Mouse (Mus musculus): ENCODE data around the gene Thrb. TPM values are rescaled to one million over a fixed set of nuclear protein-coding genes. Genes with fewer than 3 reads are reported as not detected.

Gene Thrb
- polyA plus RNA-seq, 1 experiment from 2014 or later, result 0.53 TPM

GRCm38 (mm10) chr14:17811051-17811450 is 151.0 kb downstream of the Thrb start:
- no peaks in the 10 kb centered on the region for H3K9me3 ChIP-seq
- WGBS, result 74% methylated on average over 4 of the region's 4 CpGs
- no peaks in the 10 kb centered on the region for H3K36me3 ChIP-seq
- no peak overlapping the region for H3K4me3 ChIP-seq
- H3K4me1 ChIP-seq (replicated peaks), result no peaks in the 10 kb centered on the region
- H3K27me3 ChIP-seq, result no peaks in the 10 kb centered on the region
- no peak overlapping the region for H3K27ac ChIP-seq (replicated peaks)
- no peak overlapping the region for H3K4me2 ChIP-seq
- ATAC-seq (ENCODE audit: low read depth), result no peak
- H3K9ac ChIP-seq, result no peak overlapping the region

GRCm38 (mm10) chr14:17812414-17812813 is 152.4 kb downstream of the Thrb start:
- WGBS, result 78% methylated on average over 5 of the region's 5 CpGs
- no peak overlapping the region for H3K9ac ChIP-seq
- no peaks in the 10 kb centered on the region for H3K4me1 ChIP-seq (replicated peaks)
- H3K27me3 ChIP-seq, result no peaks in the 10 kb centered on the region
- no peak overlapping the region for H3K27ac ChIP-seq (replicated peaks)
- no peak overlapping the region for H3K4me2 ChIP-seq
- no peak for ATAC-seq (ENCODE audit: low read depth)
- H3K4me3 ChIP-seq, result no peak overlapping the region
- H3K9me3 ChIP-seq, result no peaks in the 10 kb centered on the region
- no peaks in the 10 kb centered on the region for H3K36me3 ChIP-seq

DNA sequence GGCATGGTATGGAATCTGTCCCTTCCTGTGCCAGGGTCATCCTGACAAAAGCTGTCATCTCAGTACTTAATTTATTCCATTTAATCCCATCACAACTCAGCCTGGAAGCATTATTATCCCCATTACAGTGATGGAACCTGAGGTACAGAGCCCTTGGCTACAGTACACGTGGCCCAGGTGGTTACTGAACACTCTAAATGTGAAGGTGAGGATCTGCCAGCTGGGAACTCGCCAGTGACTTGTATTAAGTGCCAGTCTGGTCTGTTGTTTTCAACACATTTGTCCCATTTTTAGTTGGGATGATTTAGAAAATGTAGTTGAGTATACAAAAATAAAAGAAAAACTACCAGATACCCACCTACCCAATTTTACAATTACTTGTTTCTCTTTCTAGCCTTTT is 155.0 kb downstream of the Thrb start:
- Histone ChIP-seq H3K4me1 (replicated peaks) (no peaks in the 10 kb centered on the region), H3K4me2 (no peak overlapping the region), H3K4me3 (no peak overlapping the region), H3K27me3 (no peaks in the 10 kb centered on the region), H3K9ac (no peak overlapping the region), H3K36me3 (no peaks in the 10 kb centered on the region), H3K9me3 (no peaks in the 10 kb centered on the region), H3K27ac (replicated peaks) (no peak overlapping the region)
- no peak for ATAC-seq (ENCODE audit: low read depth)
- WGBS, result 67% methylated on average over 2 of the region's 2 CpGs

- H3K4me2 ChIP-seq, result no peak overlapping the region
- no peaks in the 10 kb centered on the region for H3K9me3 ChIP-seq
- H3K27ac ChIP-seq (replicated peaks), result no peak overlapping the region
- H3K36me3 ChIP-seq, result no peaks in the 10 kb centered on the region
- H3K9ac ChIP-seq, result no peak overlapping the region
- no peak for ATAC-seq (ENCODE audit: low read depth)
- H3K4me3 ChIP-seq, result no peak overlapping the region
- no peaks in the 10 kb centered on the region for H3K27me3 ChIP-seq
- 92% methylated on average over 2 of the region's 2 CpGs for WGBS
- H3K4me1 ChIP-seq (replicated peaks), result no peaks in the 10 kb centered on the region
Measured at GRCm38 (mm10) chr14:17818086-17818485, 158.0 kb downstream of the Thrb start.

GRCm38 (mm10) chr14:17822754-17823153 is 162.7 kb downstream of the Thrb start:
- no peak overlapping the region for H3K4me2 ChIP-seq
- no peaks in the 10 kb centered on the region for H3K9me3 ChIP-seq
- no peak for ATAC-seq (ENCODE audit: low read depth)
- no peaks in the 10 kb centered on the region for H3K27me3 ChIP-seq
- H3K9ac ChIP-seq, result no peak overlapping the region
- H3K36me3 ChIP-seq, result no peaks in the 10 kb centered on the region
- WGBS, result 83% methylated on average over 7 of the region's 7 CpGs
- no peak overlapping the region for H3K4me3 ChIP-seq
- H3K27ac ChIP-seq (replicated peaks), result no peak overlapping the region
- no peaks in the 10 kb centered on the region for H3K4me1 ChIP-seq (replicated peaks)

- no peaks in the 10 kb centered on the region for H3K27me3 ChIP-seq
- no peak overlapping the region for H3K27ac ChIP-seq (replicated peaks)
- H3K4me3 ChIP-seq, result no peak overlapping the region
- H3K4me1 ChIP-seq (replicated peaks), result no peaks in the 10 kb centered on the region
- H3K9me3 ChIP-seq, result no peaks in the 10 kb centered on the region
- H3K9ac ChIP-seq, result no peak overlapping the region
- ATAC-seq (ENCODE audit: low read depth), result no peak
- no peaks in the 10 kb centered on the region for H3K36me3 ChIP-seq
- H3K4me2 ChIP-seq, result no peak overlapping the region
- 53% methylated on average over 6 of the region's 6 CpGs for WGBS
Measured at GRCm38 (mm10) chr14:17827401-17827800, 167.3 kb downstream of the Thrb start.

DNA sequence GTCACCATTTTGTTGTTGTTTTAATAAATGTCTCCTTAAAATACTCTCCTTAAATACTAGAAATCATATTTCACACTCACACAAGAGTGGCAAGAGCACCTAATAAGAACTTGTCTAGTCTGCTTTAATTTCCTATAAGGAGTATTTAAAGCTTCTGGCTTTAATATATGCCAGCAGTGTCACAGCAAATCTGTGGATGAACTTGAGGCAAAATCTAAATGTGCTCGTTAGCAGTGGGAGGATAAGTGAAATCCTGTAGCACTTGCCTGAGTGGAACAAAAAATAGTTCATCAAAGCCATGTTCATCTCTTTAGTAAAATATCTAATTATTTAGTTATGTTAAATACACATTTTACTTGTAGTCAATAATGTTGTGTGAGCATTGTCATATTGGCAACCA is 175.7 kb downstream of the Thrb start:
- Histone ChIP-seq H3K27me3 (no peaks in the 10 kb centered on the region), H3K36me3 (no peaks in the 10 kb centered on the region), H3K4me3 (no peak overlapping the region), H3K27ac (replicated peaks) (no peak overlapping the region), H3K4me1 (replicated peaks) (no peaks in the 10 kb centered on the region), H3K9ac (no peak overlapping the region), H3K4me2 (no peak overlapping the region), H3K9me3 (no peaks in the 10 kb centered on the region)
- WGBS, result 83% methylated on average over 1 of the region's 1 CpGs
- no peak for ATAC-seq (ENCODE audit: low read depth)

GRCm38 (mm10) chr14:17836766-17837165 is 176.7 kb downstream of the Thrb start:
- H3K4me2 ChIP-seq, result no peak overlapping the region
- no peaks in the 10 kb centered on the region for H3K27me3 ChIP-seq
- no peaks in the 10 kb centered on the region for H3K36me3 ChIP-seq
- no peaks in the 10 kb centered on the region for H3K9me3 ChIP-seq
- H3K4me3 ChIP-seq, result no peak overlapping the region
- 92% methylated on average over 1 of the region's 1 CpGs for WGBS
- H3K27ac ChIP-seq (replicated peaks), result no peak overlapping the region
- no peaks in the 10 kb centered on the region for H3K4me1 ChIP-seq (replicated peaks)
- ATAC-seq (ENCODE audit: low read depth), result no peak
- H3K9ac ChIP-seq, result no peak overlapping the region

DNA sequence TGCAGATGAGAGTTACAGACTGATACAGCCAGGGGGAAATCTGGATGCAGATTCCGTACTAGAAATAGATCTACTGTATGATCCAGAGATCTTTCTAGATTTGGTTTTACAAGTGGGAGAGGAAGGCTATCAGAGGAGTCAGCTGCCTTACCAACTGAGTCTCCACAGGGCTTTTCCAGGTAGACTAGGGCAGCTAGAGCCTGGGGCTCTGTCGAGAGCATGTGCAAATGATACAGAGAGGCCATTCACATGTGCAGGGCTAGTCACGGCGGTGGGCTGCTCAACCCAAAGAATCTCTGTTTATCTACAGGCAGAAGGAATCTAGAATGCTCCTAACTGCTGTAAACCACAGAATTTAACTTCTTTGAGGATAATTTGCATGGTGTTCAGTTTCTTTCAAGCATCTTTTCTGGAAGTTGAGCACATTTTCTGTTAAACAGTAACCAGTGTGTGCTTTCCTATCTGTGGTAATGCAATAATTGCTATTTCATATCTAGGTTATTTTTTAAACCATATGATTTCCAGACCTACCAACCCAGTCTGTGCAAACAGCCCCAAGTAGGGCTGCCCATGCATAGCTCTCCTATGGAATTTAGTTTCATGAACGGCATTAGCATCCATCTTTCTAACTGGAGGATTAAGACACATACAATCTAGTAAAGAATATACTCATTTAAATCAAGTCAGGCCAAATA is 185.1 kb downstream of the Thrb start:
- WGBS, result 85% methylated on average over 5 of the region's 5 CpGs
- H3K4me2 ChIP-seq, result no peak overlapping the region
- no peaks in the 10 kb centered on the region for H3K9me3 ChIP-seq
- no peaks in the 10 kb centered on the region for H3K27me3 ChIP-seq
- no peak overlapping the region for H3K27ac ChIP-seq (replicated peaks)
- no peak overlapping the region for H3K4me3 ChIP-seq
- no peaks in the 10 kb centered on the region for H3K4me1 ChIP-seq (replicated peaks)
- ATAC-seq (ENCODE audit: low read depth), result no peak
- H3K36me3 ChIP-seq, result no peaks in the 10 kb centered on the region
- no peak overlapping the region for H3K9ac ChIP-seq

DNA sequence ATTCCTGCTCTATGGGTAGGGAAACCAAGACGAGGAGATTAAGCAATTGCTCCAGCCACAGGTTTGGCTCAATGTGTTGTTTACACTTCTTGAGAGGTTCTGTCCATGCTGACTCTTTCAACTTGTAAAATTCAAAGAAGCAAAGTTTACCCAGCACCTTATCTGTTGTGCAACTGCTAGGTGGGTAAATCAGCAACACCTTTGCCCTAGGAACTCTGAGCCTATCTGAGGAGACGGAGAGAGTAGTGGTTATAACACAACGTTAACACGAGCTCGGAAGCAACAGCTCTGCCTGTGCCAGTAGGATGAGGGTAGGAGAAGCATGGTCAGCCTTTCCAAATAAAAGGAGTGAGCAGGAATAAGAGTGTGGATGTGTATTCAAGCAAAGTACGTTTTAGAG is 185.8 kb downstream of the Thrb start:
- no peak overlapping the region for H3K4me2 ChIP-seq
- no peak overlapping the region for H3K4me3 ChIP-seq
- ATAC-seq (ENCODE audit: low read depth), result no peak
- no peaks in the 10 kb centered on the region for H3K36me3 ChIP-seq
- no peak overlapping the region for H3K9ac ChIP-seq
- H3K4me1 ChIP-seq (replicated peaks), result no peaks in the 10 kb centered on the region
- H3K27ac ChIP-seq (replicated peaks), result no peak overlapping the region
- H3K27me3 ChIP-seq, result no peaks in the 10 kb centered on the region
- 83% methylated on average over 6 of the region's 6 CpGs for WGBS
- no peaks in the 10 kb centered on the region for H3K9me3 ChIP-seq

DNA sequence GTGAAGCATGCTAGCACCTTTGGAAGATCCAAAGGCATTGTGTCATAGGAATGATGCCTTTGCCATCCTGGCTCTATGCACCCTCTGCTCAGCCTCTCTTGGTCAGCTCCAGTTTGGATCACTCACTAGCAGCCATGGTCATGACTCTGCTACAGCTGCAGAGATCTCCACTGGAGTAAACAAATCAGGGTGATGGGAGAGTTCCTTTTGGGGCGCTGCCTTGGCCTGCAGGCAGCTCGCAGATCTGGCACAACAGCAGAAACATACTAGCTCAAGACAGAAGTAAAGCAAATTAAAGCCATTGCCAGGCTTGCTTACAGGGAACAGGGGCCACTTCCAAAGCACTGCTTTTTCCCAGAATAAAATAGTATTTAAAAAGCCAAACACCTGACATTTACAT is 186.6 kb downstream of the Thrb start:
- no peaks in the 10 kb centered on the region for H3K36me3 ChIP-seq
- no peak for ATAC-seq (ENCODE audit: low read depth)
- H3K27ac ChIP-seq (replicated peaks), result no peak overlapping the region
- WGBS, result 80% methylated on average over 2 of the region's 2 CpGs
- H3K9ac ChIP-seq, result no peak overlapping the region
- H3K9me3 ChIP-seq, result no peaks in the 10 kb centered on the region
- H3K4me1 ChIP-seq (replicated peaks), result no peaks in the 10 kb centered on the region
- H3K27me3 ChIP-seq, result no peaks in the 10 kb centered on the region
- H3K4me3 ChIP-seq, result no peak overlapping the region
- H3K4me2 ChIP-seq, result no peak overlapping the region

- H3K27ac ChIP-seq (replicated peaks), result no peak overlapping the region
- no peaks in the 10 kb centered on the region for H3K27me3 ChIP-seq
- no peaks in the 10 kb centered on the region for H3K4me1 ChIP-seq (replicated peaks)
- WGBS, result 55% methylated on average over 8 of the region's 8 CpGs
- no peak overlapping the region for H3K9ac ChIP-seq
- no peaks in the 10 kb centered on the region for H3K36me3 ChIP-seq
- no peak overlapping the region for H3K4me2 ChIP-seq
- H3K9me3 ChIP-seq, result no peaks in the 10 kb centered on the region
- no peak for ATAC-seq (ENCODE audit: low read depth)
- H3K4me3 ChIP-seq, result no peak overlapping the region
Measured at GRCm38 (mm10) chr14:17847211-17847610, 187.2 kb downstream of the Thrb start.

- Histone ChIP-seq H3K4me1 (replicated peaks) (no peaks in the 10 kb centered on the region), H3K27ac (replicated peaks) (no peak overlapping the region), H3K27me3 (no peaks in the 10 kb centered on the region), H3K9ac (no peak overlapping the region), H3K4me3 (no peak overlapping the region), H3K9me3 (no peaks in the 10 kb centered on the region), H3K4me2 (no peak overlapping the region), H3K36me3 (no peaks in the 10 kb centered on the region)
- 49% methylated on average over 4 of the region's 4 CpGs for WGBS
- no peak for ATAC-seq (ENCODE audit: low read depth)
Measured at GRCm38 (mm10) chr14:17850355-17850754, 190.3 kb downstream of the Thrb start.

All from neural tube, embryonic 13.5 days (tissue).